Mouse (Mus musculus): ENCODE measurements around the gene Gm13285. TPM values are rescaled to one million over a fixed set of nuclear protein-coding genes. Genes with fewer than 3 reads are reported as not detected.

The Gm13285 gene
- polyA plus RNA-seq, 1 experiment from 2014 or later, result 0.28 TPM

Other genes with a start within 250 kb of the Gm13285 start
- gene Ifna15, start 241.4 kb upstream of the Gm13285 start, polyA plus RNA-seq (2015; fragmentation: Nextera tagmentation; extraction: Ambion mirVana), result not detected in 2 replicates
- gene Ifna14, start 227.9 kb upstream of the Gm13285 start, polyA plus RNA-seq (2015; fragmentation: Nextera tagmentation; extraction: Ambion mirVana), result not detected in 2 replicates
- not detected in 2 replicates for gene Ifna9, start 207.3 kb upstream of the Gm13285 start, polyA plus RNA-seq (2015; fragmentation: Nextera tagmentation; extraction: Ambion mirVana)
- not detected in 2 replicates for gene Ifna12, start 196.3 kb upstream of the Gm13285 start, polyA plus RNA-seq (2015; fragmentation: Nextera tagmentation; extraction: Ambion mirVana)
- not detected in 2 replicates for gene C87499, start 165.3 kb upstream of the Gm13285 start, polyA plus RNA-seq (2015; fragmentation: Nextera tagmentation; extraction: Ambion mirVana)
- not detected in 2 replicates for gene Ifna13, start 155.2 kb upstream of the Gm13285 start, polyA plus RNA-seq (2015; fragmentation: Nextera tagmentation; extraction: Ambion mirVana)
- gene Ifna16, start 122.7 kb upstream of the Gm13285 start, polyA plus RNA-seq (2015; fragmentation: Nextera tagmentation; extraction: Ambion mirVana), result not detected in 2 replicates
- gene Ifna2, start 115.8 kb upstream of the Gm13285 start, polyA plus RNA-seq (2015; fragmentation: Nextera tagmentation; extraction: Ambion mirVana), result not detected in 2 replicates
- not detected in 2 replicates for gene Ifnab, start 108.3 kb upstream of the Gm13285 start, polyA plus RNA-seq (2015; fragmentation: Nextera tagmentation; extraction: Ambion mirVana)
- 1.6 and 1.7 TPM in 2 replicates for gene Gm26566, start 77.9 kb upstream of the Gm13285 start, polyA plus RNA-seq (2015; fragmentation: Nextera tagmentation; extraction: Ambion mirVana)
- gene Klhl9, start 77.2 kb upstream of the Gm13285 start, polyA plus RNA-seq (2015; fragmentation: Nextera tagmentation; extraction: Ambion mirVana), result 132 and 146 TPM in 2 replicates
- not detected in 2 replicates for gene Gm13271, start 44.8 kb upstream of the Gm13285 start, polyA plus RNA-seq (2015; fragmentation: Nextera tagmentation; extraction: Ambion mirVana)
- gene Gm13283, start 39.5 kb upstream of the Gm13285 start, polyA plus RNA-seq (2015; fragmentation: Nextera tagmentation; extraction: Ambion mirVana), result not detected in 2 replicates
- not detected in 2 replicates for gene Gm13290, start 25.8 kb upstream of the Gm13285 start, polyA plus RNA-seq (2015; fragmentation: Nextera tagmentation; extraction: Ambion mirVana)
- gene Gm13289, start 22.7 kb upstream of the Gm13285 start, polyA plus RNA-seq (2015; fragmentation: Nextera tagmentation; extraction: Ambion mirVana), result not detected in 2 replicates
- gene Gm13272, start 19.8 kb upstream of the Gm13285 start, polyA plus RNA-seq (2015; fragmentation: Nextera tagmentation; extraction: Ambion mirVana), result not detected in 2 replicates
- 0.22 TPM in 1 of 2 replicates, not detected in the other for gene Ifnz, start 17.5 kb upstream of the Gm13285 start, polyA plus RNA-seq (2015; fragmentation: Nextera tagmentation; extraction: Ambion mirVana)
- gene Gm13276, start 14.0 kb upstream of the Gm13285 start, polyA plus RNA-seq (2015; fragmentation: Nextera tagmentation; extraction: Ambion mirVana), result not detected in 2 replicates
- not detected in 2 replicates for gene Gm13277, start 11.0 kb upstream of the Gm13285 start, polyA plus RNA-seq (2015; fragmentation: Nextera tagmentation; extraction: Ambion mirVana)
- gene Gm13278, start 8.1 kb upstream of the Gm13285 start, polyA plus RNA-seq (2015; fragmentation: Nextera tagmentation; extraction: Ambion mirVana), result not detected in 2 replicates
- gene Gm13275, start 5.2 kb upstream of the Gm13285 start, polyA plus RNA-seq (2015; fragmentation: Nextera tagmentation; extraction: Ambion mirVana), result not detected in 2 replicates
- gene Gm13279, start 2.3 kb upstream of the Gm13285 start, polyA plus RNA-seq (2015; fragmentation: Nextera tagmentation; extraction: Ambion mirVana), result not detected in 2 replicates
- not detected in 2 replicates for gene Gm13287, start 3.6 kb downstream of the Gm13285 start, polyA plus RNA-seq (2015; fragmentation: Nextera tagmentation; extraction: Ambion mirVana)
- gene Gm13288, start 5.9 kb downstream of the Gm13285 start, polyA plus RNA-seq (2015; fragmentation: Nextera tagmentation; extraction: Ambion mirVana), result not detected in 2 replicates
- not detected in 2 replicates for gene Ifna7, start 16.6 kb downstream of the Gm13285 start, polyA plus RNA-seq (2015; fragmentation: Nextera tagmentation; extraction: Ambion mirVana)
- not detected in 2 replicates for gene Ifna11, start 20.3 kb downstream of the Gm13285 start, polyA plus RNA-seq (2015; fragmentation: Nextera tagmentation; extraction: Ambion mirVana)
- gene Ifna6, start 27.8 kb downstream of the Gm13285 start, polyA plus RNA-seq (2015; fragmentation: Nextera tagmentation; extraction: Ambion mirVana), result not detected in 2 replicates
- not detected in 2 replicates for gene Ifna5, start 35.9 kb downstream of the Gm13285 start, polyA plus RNA-seq (2015; fragmentation: Nextera tagmentation; extraction: Ambion mirVana)
- not detected in 2 replicates for gene Ifna4, start 42.2 kb downstream of the Gm13285 start, polyA plus RNA-seq (2015; fragmentation: Nextera tagmentation; extraction: Ambion mirVana)
- not detected in 2 replicates for gene Ifna1, start 50.4 kb downstream of the Gm13285 start, polyA plus RNA-seq (2015; fragmentation: Nextera tagmentation; extraction: Ambion mirVana)
- not detected in 2 replicates for gene Ifne, start 80.5 kb downstream of the Gm13285 start, polyA plus RNA-seq (2015; fragmentation: Nextera tagmentation; extraction: Ambion mirVana)